Mouse (Mus musculus) heart, embryonic 14.5 days (tissue): Measurements from ENCODE around the gene Porcn. TPM values are rescaled to one million over a fixed set of nuclear protein-coding genes. Genes with fewer than 3 reads are reported as not detected.

Experiments used
- ATAC-seq: fragments of 200-750 bp; cut with Nextera tagmentation; 2 replicates; pipeline ENCODE4 v1.8.0; 2017; ENCODE audit warnings: low read depth, moderate TSS enrichment; ENCODE audit not compliant: insufficient number of reproducible peaks, insufficient read depth, low FRiP score
- H3K27ac ChIP-seq, 2 experiments: fragments of 200-500 bp in 1 of 2; fragments of 300-500 bp in 1 of 2; sonication (generic) in 1 of 2; replicated peaks in 1 of 2; 2 replicates each; pipeline ENCODE4 v1.5.1; 2012 to 2014; ENCODE audit warnings: low read depth in 2 of 2, low read length in 2 of 2, control low read depth in 1 of 2, mild to moderate bottlenecking in 1 of 2, mixed read lengths in 1 of 2; ENCODE audit not compliant: control insufficient read depth in 1 of 2, insufficient read depth in 1 of 2
- H3K27me3 ChIP-seq: fragments of 300-500 bp; sonication (generic); 2 replicates; pipeline ENCODE4 v1.6.1; 2014; ENCODE audit warnings: mild to moderate bottlenecking, low read length, control low read depth; ENCODE audit not compliant: control insufficient read depth, insufficient read depth
- H3K36me3 ChIP-seq: fragments of 300-500 bp; sonication (generic); 2 replicates; pipeline ENCODE4 v1.6.1; 2014; ENCODE audit warnings: mild to moderate bottlenecking, control low read depth, low read length, mixed read lengths; ENCODE audit not compliant: control insufficient read depth, insufficient read depth
- H3K4me1 ChIP-seq, 2 experiments: fragments of 200-500 bp in 1 of 2; fragments of 300-500 bp in 1 of 2; sonication (generic) in 1 of 2; 2 replicates each; pipeline ENCODE4 v1.6.1; 2012 to 2014; ENCODE audit warnings: low read length in 2 of 2, control low read depth in 1 of 2, mixed read lengths in 1 of 2; ENCODE audit not compliant: control insufficient read depth in 2 of 2, insufficient read depth in 2 of 2
- H3K4me2 ChIP-seq: fragments of 300-500 bp; sonication (generic); 2 replicates; pipeline ENCODE4 v1.6.1; 2014; ENCODE audit warnings: mild to moderate bottlenecking, low read length
- H3K4me3 ChIP-seq, 2 experiments: fragments of 200-500 bp in 1 of 2; fragments of 300-500 bp in 1 of 2; sonication (generic) in 1 of 2; 2 replicates each; pipeline ENCODE4 v1.5.1; 2012 to 2014; ENCODE audit warnings: low read length in 2 of 2, mild to moderate bottlenecking in 2 of 2, control low read depth in 1 of 2, low read depth in 1 of 2, moderate library complexity in 1 of 2; ENCODE audit not compliant: control insufficient read depth in 1 of 2, insufficient read depth in 1 of 2
- H3K9ac ChIP-seq: fragments of 300-500 bp; sonication (generic); 2 replicates; pipeline ENCODE4 v1.6.1; 2014; ENCODE audit warnings: mild to moderate bottlenecking, low read length
- H3K9me3 ChIP-seq: fragments of 300-500 bp; sonication (generic); 2 replicates; pipeline ENCODE4 v1.6.1; 2016; ENCODE audit warnings: low read length, control low read depth; ENCODE audit not compliant: control insufficient read depth
- WGBS: fragments of 180-500 bp; shearing (Covaris S2); extraction: QIAGEN DNeasy Blood & Tissue Kit; methylation state at CpG from one replicate; pipeline ENCODE4 v1.1.7; 2014; 5-methylcytosine and 5-hydroxymethylcytosine counted together
- polyA plus RNA-seq: library from polyadenylated mRNA; unstranded; fragments of >200 nt; fragmentation: Nextera tagmentation; extraction: Ambion mirVana; gene quantifications from 2 replicates; pipeline ENCODE4 v1.2.1, GENCODE M21; 2014

Gene Porcn
- polyA plus RNA-seq, 1 experiment from 2014 or later: 4.2 TPM

DNA sequence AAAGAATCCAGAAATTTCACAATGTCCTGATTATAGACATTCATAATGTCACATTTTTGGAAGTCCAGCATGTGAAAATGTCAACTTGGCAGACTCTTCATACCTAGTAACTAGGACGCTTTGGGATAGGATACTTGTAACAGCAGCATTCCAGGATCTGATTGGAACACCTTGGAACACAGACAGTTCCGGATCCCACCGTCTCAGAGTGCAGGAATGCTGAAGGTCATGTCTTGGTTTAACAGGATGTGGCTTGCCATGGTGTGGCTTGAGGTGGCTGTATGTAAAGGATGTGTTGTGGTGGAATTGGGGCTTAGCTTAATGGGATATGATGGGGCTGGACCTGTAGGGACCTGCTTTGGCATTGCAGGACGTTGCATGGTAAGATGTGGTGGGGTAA, 1.2 kb downstream of the Porcn start:
- Histone ChIP-seq H3K4me3 (no peak overlapping the region), H3K4me2 (no peak overlapping the region), H3K9me3 (no peaks in the 10 kb centered on the region), H3K9ac (no peak overlapping the region), H3K4me1 (no peaks in the 10 kb centered on the region), H3K36me3 (no peaks in the 10 kb centered on the region), H3K27ac (no peak overlapping the region), H3K27me3 (no peaks in the 10 kb centered on the region)
- no peak for ATAC-seq
- 50% methylated on average over 4 of the region's 4 CpGs for WGBS

DNA sequence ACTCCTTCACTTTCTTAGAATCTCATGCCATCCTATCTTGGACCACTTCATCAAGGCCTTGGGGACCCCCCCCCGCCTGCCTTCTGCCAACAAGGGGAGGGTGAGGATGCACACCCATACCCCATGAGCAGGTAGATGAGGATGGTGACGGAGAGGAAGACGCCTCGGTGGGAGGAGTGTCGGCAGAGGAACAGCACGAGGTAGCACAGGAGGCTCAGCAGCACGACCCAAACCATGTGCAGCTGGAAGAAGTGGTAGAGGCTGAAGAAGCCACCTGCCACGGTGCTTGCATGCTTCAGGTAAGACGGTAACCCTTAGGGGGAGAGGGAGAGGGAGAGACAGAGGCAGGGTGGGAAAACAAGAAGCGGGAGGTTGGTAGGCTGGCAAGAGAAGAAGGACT, 2.2 kb downstream of the Porcn start:
- H3K27me3 ChIP-seq: no peaks in the 10 kb centered on the region
- no peaks in the 10 kb centered on the region for H3K4me1 ChIP-seq
- no peak overlapping the region for H3K4me2 ChIP-seq
- no peak for ATAC-seq
- H3K9ac ChIP-seq: no peak overlapping the region
- H3K9me3 ChIP-seq: no peaks in the 10 kb centered on the region
- WGBS: 81% methylated on average over 10 of the region's 10 CpGs
- H3K4me3 ChIP-seq: no peak overlapping the region
- H3K27ac ChIP-seq: no peak overlapping the region
- no peaks in the 10 kb centered on the region for H3K36me3 ChIP-seq

DNA sequence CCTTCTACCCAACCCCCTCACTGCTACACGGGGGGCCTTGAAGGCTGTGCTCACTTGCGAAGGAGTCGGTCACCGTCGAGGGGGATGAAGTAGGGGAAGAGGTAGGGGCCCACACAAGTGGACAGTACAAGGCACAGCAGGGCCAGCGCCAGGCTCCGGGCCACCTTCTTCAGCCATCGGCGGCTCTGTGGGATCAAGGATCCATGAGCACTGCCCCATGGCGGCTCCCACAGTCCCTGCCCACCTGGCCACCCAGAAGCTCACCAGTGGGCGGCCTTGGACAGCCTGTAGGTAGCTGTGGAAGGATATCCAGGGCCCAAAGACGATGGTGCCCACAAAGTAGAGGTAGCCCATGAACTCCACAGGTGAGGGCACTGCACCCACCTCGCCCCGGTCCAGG, 3.2 kb downstream of the Porcn start:
- Histone ChIP-seq H3K9ac (no peak overlapping the region), H3K4me3 (no peak overlapping the region), H3K4me2 (no peak overlapping the region), H3K9me3 (no peaks in the 10 kb centered on the region), H3K36me3 (no peaks in the 10 kb centered on the region), H3K4me1 (no peaks in the 10 kb centered on the region), H3K27ac (no peak overlapping the region), H3K27me3 (no peaks in the 10 kb centered on the region)
- WGBS: 80% methylated on average over 14 of the region's 14 CpGs
- ATAC-seq: no peak

DNA sequence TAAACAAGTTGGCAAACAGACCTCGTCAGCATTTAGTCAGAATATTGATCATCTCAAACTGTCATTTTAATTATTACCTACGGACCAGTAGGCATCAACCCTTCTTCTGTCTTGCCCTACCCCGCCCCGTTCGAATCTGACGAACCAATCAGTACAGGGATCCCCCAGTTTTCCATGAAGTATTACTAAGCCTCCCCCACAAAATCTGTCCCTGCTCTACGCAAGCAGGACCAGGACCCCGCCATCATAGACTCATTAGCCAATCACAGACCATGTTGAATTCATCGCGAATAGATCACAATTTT, 13.0 kb downstream of the Porcn start, which contains the start of gene Ebp:
TSS of gene Ebp (minus strand) at position 94 of the 305 bp plus-strand sequence.
- Histone ChIP-seq H3K27me3 (no peaks in the 10 kb centered on the region), H3K4me1 (no peaks in the 10 kb centered on the region; a peak in 1 of 4 replicates), H3K36me3 (no peaks in the 10 kb centered on the region), H3K4me2 (peak within 1 kb of the TSS; percentile 71), H3K9ac (peak within 1 kb of the TSS; percentile 72), H3K9me3 (no peaks in the 10 kb centered on the region), H3K4me3 (peak within 1 kb of the TSS; percentile 57), H3K27ac (peak within 1 kb of the TSS; percentile 47 to 57; a peak in 3 of 4 replicates)
- peak; percentile 44; the same call in 1 of the 2 replicates for ATAC-seq
- WGBS: 18% methylated on average over 10 of the region's 10 CpGs

DNA sequence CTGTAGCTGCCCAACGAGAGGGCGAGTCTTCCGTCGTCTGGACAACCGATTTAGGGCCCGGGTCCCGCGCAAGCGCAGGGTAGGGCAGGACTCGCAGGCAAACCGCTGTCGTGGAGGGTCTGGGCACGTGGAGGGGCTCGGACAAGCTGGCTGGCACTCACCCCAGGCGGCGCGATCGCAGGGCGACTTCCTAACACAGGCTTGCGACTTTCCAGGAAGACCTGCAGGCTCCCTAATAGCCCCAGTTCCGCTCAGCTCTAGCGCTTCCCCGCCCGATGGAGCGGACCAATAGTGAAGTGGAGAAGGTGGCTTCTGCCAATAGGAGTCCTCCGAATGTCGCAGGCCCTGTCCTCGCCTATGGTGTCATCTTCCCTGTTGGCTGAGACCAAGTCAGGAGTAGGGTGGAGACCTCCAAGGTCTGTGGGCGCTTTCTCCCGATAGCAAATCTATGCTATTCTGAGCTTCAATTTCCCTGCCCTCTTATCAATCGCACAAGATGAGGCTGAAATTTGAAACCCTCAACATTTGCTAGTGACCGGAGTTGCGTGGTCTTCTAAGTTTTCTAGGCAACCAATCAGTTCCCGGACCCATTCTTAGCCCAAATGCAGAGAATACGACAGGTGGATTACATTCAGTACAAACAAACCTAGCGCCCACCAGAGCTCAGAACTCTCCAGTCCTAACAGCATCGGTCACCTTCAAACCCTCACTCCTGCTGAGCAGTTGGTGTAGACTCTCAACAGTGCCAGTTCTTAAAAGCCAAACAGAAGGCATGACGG, 13.5 kb downstream of the Porcn start:
- peak overlapping the region; percentile 47 to 57; a peak in 3 of 4 replicates for H3K27ac ChIP-seq
- no peaks in the 10 kb centered on the region; a peak in 1 of 4 replicates for H3K4me1 ChIP-seq
- peak overlapping the region; percentile 72 for H3K9ac ChIP-seq
- H3K36me3 ChIP-seq: no peaks in the 10 kb centered on the region
- no peaks in the 10 kb centered on the region for H3K9me3 ChIP-seq
- 13% methylated on average over 38 of the region's 38 CpGs for WGBS
- ATAC-seq: peak; percentile 95
- peak overlapping the region; percentile 71 for H3K4me2 ChIP-seq
- H3K27me3 ChIP-seq: no peaks in the 10 kb centered on the region
- H3K4me3 ChIP-seq: peak overlapping the region; percentile 57

DNA sequence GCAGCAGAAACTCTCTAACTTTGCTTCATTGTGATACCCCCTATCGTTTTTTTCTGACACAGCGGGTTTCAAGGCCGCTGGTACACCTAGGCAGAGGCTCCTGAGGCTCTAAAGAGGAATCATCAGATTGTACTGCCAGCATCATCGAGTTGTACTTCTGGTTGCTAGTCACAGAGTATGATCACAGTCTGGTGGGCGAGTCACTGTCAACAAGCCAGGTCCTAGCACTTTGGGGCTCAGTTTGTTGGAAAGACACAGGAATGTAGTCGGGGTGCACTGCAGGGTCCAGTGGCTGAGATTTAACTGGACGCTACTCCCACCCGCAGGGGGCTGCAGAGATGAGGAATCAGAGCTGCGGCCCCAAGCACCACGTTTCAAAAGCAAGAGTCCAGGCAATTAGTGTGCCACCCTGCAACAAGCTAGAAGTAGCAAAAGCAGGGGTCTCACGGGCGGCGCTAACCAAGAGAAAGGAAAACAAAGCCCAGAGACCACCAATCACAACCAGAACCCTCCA, 14.1 kb downstream of the Porcn start:
- no peaks in the 10 kb centered on the region for H3K36me3 ChIP-seq
- H3K9me3 ChIP-seq: no peaks in the 10 kb centered on the region
- H3K27ac ChIP-seq: no peak overlapping the region
- ATAC-seq: no peak; the same call in 1 of the 2 replicates
- no peaks in the 10 kb centered on the region for H3K27me3 ChIP-seq
- H3K9ac ChIP-seq: peak overlapping the region; percentile 72
- 16% methylated on average over 13 of the region's 13 CpGs for WGBS
- H3K4me2 ChIP-seq: peak overlapping the region; percentile 71
- no peaks in the 10 kb centered on the region; a peak in 1 of 4 replicates for H3K4me1 ChIP-seq
- H3K4me3 ChIP-seq: peak overlapping the region; percentile 57

DNA sequence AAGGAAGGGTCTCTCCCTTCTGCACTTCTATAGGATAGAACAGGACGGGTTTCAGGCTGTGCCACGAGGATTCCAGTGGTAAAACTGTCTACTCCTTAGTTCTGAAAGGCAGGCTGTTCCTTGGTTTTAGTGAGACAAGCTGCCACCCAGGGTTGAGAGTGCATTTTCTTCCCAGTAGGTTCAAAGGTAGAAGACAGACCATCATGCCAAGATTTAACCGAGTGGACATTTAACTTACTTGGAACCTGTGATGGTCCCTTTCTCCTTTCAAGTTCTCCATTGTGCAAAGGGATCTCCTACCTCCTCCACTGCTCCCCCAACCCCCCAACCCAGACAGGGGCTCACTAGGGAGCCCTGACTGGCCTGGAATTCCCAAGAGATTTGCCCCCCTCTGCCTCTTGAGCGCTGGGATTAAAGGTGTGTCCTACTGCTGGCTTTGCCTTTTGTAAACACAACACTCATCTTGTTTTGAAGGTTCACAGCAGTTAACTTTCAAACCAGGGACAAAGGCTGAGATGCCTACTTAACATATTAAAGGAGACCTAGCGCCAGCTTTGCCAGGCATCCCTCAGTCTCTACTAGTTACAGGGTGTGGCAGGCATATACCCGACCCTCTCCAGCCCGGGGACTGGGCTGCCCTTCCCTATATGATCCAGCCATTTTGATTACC, 23.3 kb downstream of the Porcn start:
- Histone ChIP-seq H3K27me3 (no peaks in the 10 kb centered on the region), H3K9me3 (no peaks in the 10 kb centered on the region), H3K4me2 (no peak overlapping the region), H3K9ac (no peak overlapping the region), H3K27ac (no peak overlapping the region), H3K4me1 (no peaks in the 10 kb centered on the region), H3K4me3 (no peak overlapping the region), H3K36me3 (peaks cover 9% of the 10 kb centered on the region; the same call in 1 of the 2 replicates)
- 8% methylated on average over 7 of the region's 7 CpGs for WGBS
- no peak for ATAC-seq
